Mouse (Mus musculus) spleen, postnatal 4 days (tissue): ENCODE measurements around the gene Cog3.
"Not testable (repeated sequence)": the region's sequence is repeated elsewhere in the genome, so short reads cannot be mapped to it uniquely, and the experiment has no call there.

Source experiments
- DNase-seq, 2 experiments: peaks; one replicate each; pipeline ENCODE4 v3.0.0; 2022; ENCODE audit warnings: low spot score in 2 of 2

Gene Cog3

GRCm38 (mm10) chr14:75753991-75754817 lies at the start of gene Cog3:
Cog3 (minus strand) TSS chr14:75754517.
- DNase-seq: peak; percentile 96 to 98

GRCm38 (mm10) chr14:75797769-75798386 lies 43.6 kb upstream of the Cog3 start:
- no peak for DNase-seq

- DNase-seq: no peak
These were observed 41.6 kb upstream of the Cog3 start for GRCm38 (mm10) chr14:75795918-75796317.

DNA sequence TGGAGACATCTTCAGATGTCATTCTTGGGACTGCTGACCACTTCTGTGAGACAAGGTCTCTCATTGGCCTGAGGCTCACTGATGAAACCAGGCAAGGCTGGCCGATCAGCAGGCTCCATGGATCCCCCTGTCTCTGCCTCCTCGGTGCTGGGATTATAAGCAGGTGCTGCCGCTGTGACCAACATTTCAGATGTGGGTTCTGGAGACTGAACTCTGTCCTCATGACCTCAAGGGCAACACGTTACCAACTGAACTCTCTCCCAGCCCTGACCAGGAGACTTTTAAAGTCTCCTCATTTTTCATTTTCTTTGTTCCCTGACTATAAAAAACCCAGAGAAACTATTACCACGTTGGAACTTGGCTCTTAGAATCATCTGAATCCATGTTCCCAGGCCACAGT lies 40.4 kb upstream of the Cog3 start:
- no peak for DNase-seq

DNA sequence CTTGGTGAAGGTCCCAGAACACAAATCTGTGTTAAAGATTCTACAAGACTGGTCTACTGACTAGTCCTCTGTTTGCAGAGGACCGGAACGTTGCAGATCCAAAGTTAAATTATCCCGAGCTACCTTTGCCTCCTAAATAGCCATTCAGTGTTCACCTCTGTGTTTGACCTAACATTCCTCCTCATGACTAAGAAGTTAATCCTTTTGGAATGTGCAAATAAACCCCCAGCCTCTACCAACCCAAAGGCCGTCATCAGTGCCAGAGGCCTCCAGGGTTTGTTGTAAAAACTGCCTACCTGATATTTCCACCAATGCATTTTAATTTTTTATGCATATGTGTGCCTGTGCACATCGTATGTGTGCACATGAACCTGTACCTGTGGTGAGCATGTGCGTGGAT lies 40.0 kb upstream of the Cog3 start:
- DNase-seq: no peak

DNA sequence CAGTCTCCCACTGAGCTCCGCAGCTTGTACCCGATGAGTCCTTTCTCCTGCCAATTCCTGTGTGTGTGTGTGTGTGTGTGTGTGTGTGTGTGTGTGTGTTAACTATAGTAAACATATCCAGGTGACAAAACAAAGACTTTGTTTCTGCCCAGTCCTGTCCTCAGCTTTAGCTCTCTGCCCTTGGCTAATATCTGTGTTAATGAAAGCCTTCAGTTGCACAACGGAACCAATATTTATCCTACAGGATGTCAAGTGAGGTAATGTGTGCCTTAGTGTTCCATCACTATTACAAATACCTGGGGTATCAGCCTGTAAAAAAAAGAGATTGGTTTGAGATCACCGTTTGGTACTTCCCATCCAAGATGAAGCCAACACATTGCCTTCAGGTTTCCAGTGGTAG lies 38.8 kb upstream of the Cog3 start:
- DNase-seq: no peak

DNA sequence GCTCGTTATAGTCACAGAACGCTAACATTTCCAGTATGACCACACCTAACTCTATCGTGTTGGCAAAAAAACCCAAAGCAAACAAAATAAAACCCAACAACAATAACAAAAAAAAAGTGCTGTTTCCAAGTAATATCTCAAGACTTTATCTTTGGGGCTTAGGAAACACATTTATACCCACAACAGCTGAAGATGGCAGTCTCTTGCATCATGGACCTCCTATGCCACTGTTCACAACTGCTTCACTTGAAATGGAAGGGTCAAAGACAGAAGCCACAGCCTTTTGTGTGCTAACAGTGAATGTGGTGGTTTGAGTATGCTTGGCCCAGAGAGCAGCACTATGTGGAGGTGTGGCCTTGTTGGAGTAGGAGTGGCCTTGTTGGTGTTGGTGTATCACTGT lies 37.1 kb upstream of the Cog3 start:
- no peak for DNase-seq

- no peak for DNase-seq
These were observed 36.2 kb upstream of the Cog3 start for GRCm38 (mm10) chr14:75790411-75790996.

DNA sequence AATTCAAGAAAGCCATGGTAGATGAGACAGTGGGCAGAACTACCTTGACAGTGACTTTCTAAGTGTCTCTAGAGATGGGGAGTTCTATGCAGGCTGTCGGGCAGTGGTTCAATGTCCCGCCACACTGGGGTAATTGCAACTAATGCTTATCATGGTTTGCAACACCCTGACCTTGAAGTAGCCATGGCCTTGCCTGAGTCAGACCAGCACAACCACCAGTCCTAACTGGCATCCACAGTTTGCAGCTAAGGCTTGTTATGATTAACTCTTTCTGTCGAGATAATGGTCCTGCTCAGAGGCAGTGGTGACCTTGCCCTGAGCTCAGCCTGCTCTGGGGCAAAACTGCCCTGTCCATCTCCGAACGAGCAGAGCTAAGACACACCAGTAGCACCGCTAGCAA lies 35.0 kb upstream of the Cog3 start:
- no peak for DNase-seq

DNA sequence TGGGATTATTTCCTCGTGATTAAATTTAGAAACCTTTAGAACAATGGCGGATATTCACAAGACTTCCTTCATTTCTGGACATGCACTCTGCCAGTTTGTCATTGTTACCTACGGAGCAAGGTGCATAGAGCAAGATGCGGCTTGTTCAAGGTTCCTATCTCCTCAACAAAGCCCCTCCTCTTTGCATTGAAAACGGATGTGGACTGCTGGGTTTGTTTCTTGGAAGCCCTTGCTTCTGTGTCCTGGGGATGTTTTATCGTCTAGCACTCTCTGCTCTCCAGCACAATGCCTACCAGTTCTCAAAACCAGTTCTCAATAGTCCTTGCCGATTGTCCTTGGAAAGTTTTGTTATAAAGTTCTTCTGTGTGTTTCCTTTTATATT lies 33.5 kb upstream of the Cog3 start:
- DNase-seq: no peak

DNA sequence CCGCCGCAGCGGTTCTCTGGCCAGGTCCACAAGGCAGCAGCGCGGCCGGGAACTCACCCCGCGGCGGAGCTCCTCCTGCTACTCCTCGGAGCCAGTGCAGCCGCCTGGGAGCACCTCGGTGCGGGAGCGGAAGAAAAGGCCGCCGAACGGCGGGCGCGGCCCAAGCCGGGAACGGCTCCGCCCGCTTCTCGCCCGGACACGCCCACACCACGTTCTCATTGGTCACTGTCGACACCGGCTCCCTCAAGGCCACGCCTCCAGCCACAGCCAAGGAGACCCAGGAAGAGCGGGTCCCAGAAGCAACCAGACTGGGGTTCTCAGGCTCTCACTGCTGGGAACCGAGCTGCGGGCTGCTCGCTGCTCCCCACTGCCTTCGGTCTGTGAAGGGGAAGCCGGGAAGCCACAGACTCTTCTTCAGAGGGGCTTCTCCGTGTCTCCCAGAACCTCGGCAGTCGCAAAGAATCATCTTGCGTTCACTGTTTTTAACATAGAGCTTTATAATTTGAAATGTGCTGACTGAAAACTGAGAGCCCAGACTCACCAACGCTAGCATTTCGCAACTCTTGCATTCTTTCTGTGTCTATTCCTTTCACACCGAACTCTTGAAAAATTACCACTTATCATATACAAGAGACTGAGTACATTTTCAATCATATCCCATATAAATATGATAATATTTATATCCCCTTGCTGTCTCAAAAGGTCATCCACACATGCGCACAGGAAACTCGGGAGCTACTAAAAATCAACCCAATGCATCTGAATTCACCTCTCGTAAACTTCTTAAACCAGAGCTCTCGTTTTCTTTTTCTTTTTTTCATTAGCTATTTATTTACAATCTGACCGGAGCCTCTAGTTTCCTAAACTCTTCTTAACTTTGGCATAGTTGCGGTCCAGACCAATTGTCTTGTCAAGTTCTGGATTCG lies 32.8 kb upstream of the Cog3 start, which contains the start of gene Slc25a30:
Slc25a30 (minus strand) TSS at position 170 of the 926 bp plus-strand sequence.
- DNase-seq: peak; percentile 97

DNA sequence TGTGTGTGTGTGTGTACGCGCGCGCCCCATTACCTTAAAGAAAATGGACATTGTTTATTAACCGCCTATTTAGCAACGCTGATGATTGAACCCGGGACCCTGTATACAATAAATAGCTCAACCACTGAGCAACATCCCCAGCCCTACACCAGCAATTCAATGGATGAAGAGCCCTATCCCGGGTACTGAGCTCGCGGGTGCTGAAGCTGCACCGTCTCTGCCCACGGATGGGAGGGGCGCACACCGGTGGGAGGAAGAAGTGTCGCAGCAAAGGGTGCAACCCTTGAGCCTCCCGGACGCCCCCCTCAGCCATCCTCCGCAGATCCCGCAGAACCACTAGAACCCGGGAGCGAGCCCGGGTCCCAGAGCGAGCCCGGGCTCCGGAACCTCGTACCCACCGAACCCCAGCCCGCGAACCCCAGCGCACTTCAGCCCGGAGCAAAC lies 32.1 kb upstream of the Cog3 start:
- DNase-seq: peak in 1 of 2 experiments; percentile 58

- DNase-seq: no peak
These were observed 25.6 kb upstream of the Cog3 start for GRCm38 (mm10) chr14:75779913-75780312.

GRCm38 (mm10) chr14:75776637-75777036 lies 22.3 kb upstream of the Cog3 start:
- no peak for DNase-seq

- DNase-seq: peak in 1 of 2 experiments; percentile 62
These were observed 19.1 kb upstream of the Cog3 start for GRCm38 (mm10) chr14:75773431-75773830.

GRCm38 (mm10) chr14:75772407-75772806 lies 18.1 kb upstream of the Cog3 start:
- DNase-seq: not testable (repeated sequence)

DNA sequence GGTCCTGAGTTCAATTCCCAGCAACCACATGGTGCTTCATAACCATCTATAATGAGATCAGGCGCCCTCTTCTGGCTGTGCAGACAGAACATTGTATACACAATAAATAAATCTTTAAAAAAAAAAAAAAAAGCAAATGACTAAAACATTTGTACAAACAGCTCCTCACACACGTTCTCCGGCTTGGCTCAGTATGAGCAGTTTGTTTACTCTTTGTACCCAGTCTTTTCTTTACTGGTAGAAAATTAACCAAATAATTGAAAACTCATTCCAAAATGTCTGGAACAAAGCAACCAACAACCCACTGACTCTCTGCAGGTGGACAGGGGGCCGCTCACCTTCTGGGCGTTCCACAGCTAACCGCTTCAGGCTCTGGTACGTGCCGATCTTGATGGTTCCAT lies 16.8 kb upstream of the Cog3 start:
- DNase-seq: no peak

DNA sequence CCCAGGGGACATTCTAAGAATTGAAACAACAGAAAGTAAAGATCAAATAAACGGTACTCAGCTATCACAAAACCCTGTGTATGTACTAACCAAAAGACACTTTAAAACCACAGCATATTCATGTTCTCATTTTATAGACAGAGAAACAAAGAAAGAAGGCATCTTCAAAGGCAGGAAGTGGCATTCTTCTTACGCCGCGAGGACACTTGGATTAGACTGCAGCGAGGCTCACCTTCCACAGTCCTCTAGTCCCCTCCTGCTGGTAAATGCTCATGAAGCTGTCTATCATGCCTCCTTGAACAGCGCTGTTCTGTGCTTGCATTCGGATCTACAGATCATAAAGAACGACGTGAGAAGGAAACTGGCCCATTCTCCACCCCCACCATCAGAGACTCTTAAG lies 15.0 kb upstream of the Cog3 start:
- no peak for DNase-seq

- DNase-seq: no peak
These were observed 13.9 kb upstream of the Cog3 start for GRCm38 (mm10) chr14:75768275-75768608.

DNA sequence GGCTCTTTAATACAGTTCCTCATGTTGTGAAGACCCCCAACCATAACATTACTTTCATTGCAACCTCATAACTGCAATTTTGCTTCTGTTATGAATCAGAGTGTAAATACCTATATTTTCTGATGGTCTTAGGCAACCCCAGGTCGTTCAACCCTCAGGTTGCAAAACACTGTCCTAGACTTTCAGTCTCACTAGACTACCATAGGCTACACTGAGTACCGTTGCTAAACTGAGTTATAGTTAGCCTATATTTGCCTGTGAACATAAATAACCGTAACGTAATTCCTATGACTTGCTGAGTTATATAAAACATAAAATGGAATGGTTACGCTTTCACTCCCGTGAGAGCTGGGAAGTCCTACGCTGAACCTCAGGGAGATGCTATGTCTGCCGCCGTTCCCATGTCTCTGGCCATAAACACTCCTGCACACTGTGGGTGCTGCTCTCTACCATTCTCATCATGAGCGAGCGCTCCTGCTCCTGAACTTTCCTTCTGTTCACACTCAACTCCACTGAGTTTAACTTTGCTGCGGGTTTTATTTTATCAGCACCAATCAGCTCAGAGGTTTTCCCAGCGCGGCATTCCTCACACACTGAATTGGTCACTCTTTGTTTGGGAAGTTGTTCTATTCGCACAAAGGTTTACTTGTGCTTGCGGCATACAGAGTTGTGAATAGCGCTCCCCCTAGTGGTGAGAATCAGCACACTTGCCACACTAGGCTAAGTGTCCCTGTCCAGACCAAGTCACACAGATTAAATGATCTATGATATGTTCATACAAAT lies 13.4 kb upstream of the Cog3 start:
- peak; percentile 62 to 83 for DNase-seq
